In the genomic region with DNA sequence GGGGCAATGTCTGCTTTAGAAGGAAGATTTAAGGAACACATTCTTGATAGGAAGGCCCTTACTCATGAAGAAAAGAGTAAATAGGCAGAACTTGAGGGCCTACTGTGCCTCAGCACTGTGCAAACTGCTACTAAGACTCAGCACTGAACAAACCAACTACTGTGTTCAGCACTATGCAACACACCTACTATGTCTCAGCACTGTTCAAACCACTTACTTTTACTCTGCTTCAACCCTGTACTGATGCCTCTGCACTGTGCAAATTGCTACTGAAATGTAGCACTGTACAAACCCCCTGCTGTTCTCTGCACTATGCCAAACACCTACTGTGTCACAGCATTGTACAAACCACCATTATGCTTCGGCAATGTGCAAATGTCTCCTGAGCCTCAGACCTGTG, we compare ENCODE assay signal across 12 mouse cellular contexts.
"Had no signal": no experiment of that assay in that cellular context is flagged by ENCODE, and none has a peak within 500 bp of the region (broad histone marks: within the 10 kb centered on the region; RNA-seq: fewer than 3 reads in every experiment).

No protein-coding gene starts in this region.

- H3K4me2 ChIP-seq: kidney, embryonic 15.5 days; limb, embryonic 13.5 days; neural tube, embryonic 12.5 days had no signal

- H3K27ac ChIP-seq: kidney, embryonic 15.5 days; limb, embryonic 13.5 days; liver, embryonic 14.5 days; neural tube, embryonic 12.5 days had no signal

- ATAC-seq: intestine, embryonic 16.5 days had no signal

- H3K9ac ChIP-seq: kidney, embryonic 15.5 days; limb, embryonic 13.5 days; liver, embryonic 14.5 days; neural tube, embryonic 12.5 days had no signal

- H3K27me3 ChIP-seq: kidney, embryonic 15.5 days; limb, embryonic 13.5 days; neural tube, embryonic 12.5 days had no signal

- H3K4me3 ChIP-seq: kidney, embryonic 15.5 days; limb, embryonic 13.5 days; myocyte; neural tube, embryonic 12.5 days had no signal

- H3K36me3 ChIP-seq: kidney, embryonic 15.5 days; limb, embryonic 13.5 days; neural tube, embryonic 12.5 days had no signal

- H3K9me3 ChIP-seq: kidney, embryonic 15.5 days; limb, embryonic 13.5 days; neural tube, embryonic 12.5 days had no signal

- DNase-seq: kidney, adult 2 months; kidney, postnatal 14 days; left cerebral cortex, postnatal 4 days; lung, adult 18-20 months; thymus, adult 2 months; thymus, postnatal 25 days had no signal

- H3K4me1 ChIP-seq: kidney, embryonic 15.5 days; limb, embryonic 13.5 days; neural tube, embryonic 12.5 days had no signal
